Mouse (Mus musculus) spleen, postnatal 10 days (tissue): Measurements from ENCODE around the gene Itm2a.

Source experiments
- DNase-seq, 2 experiments: peaks; one replicate each; pipeline ENCODE4 v3.0.0; 2021 to 2022; ENCODE audit warnings: low spot score in 2 of 2

Itm2a gene

DNA sequence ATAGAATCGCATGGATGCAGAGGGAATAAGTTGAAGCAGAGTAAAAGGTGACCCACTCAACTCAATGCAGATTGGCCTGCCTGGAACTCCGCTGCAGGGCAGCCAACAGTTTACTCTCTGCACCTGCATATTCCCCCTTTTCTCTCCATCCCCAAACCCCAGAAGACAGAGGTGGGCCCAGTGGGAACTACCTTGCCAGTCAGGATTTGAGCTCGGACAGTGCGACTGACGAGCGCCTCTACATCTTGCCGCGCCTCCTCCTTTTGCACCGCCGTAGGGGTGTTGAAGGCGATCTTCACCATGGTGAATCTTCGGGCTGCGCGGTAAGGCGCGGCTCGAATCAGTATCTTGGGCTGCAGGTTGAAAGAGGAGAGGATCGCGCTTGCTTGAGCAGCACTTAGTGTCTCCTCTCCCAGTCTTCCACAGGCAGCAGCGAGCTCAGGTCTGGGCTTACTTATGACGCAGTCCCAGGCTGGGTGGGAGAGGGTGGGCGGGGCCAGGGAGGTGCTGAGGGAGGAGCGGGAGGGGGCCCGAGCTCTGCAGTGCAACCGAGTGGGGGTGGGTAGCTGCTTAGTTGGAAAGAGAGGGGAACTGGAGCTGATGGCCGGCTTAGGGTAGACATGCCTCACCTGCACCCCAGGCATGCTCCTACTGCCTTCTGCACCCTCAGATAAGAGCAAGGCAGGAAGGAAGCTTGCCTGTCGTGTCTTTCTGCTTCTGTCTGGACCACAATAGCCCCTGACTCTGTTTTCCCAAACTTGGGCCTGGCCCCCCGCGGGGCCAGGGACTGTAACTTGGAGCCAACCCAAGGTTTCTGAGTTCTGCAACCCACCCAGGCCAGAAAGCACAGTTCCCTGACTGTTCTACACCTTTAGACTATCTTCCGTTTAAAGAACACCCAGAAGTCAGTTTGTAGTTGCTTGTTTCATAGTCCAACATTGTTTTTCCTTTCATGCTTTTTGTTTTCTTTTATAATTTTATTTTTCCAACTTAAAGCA, at the start of gene Itm2a:
Gene Itm2a (minus strand): TSS at position 462 of the 998 bp plus-strand sequence.
- DNase-seq: peak; percentile 9 to 14

- no peak for DNase-seq
These were observed 32.7 kb upstream of the Itm2a start for GRCm38 (mm10) chrX:107435887-107436286.

DNA sequence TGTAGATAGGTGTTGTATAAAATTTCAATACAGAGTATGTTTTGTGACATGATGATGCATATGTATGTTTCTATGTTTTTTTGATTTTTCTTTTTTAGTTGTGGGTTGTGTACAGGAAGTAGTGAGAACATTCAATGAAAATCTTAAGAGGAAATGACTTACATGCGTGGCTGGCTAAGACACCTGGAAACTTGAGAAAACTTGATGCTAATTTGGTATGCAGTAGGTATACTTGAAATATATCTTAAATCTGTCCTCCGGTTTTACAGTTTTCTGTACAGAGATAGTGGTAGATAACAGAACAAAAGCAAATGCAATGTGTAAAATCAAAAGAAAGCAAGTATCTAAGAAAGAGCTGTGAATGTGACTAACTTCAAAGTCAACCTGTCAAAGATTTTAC, 18.1 kb upstream of the Itm2a start:
- no peak for DNase-seq

DNA sequence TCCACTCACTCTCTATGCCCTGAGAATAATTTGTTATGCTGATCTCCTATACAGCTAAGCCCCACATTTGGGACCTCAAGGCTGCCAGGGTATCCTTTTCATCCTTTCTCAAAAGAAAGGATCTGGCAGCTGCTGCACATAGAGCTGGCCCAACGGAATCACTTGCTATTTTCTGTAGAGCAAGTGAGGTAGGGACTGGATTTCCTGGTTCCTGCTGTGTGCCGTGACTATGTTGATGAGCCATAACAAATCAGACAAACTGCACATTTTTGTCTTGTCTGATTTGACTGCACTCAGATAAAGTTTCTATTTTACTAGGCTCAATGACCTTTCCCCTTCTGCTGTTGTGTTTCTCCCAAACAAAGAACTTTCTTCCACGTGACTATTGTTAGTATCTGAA, 14.2 kb upstream of the Itm2a start:
- no peak for DNase-seq

- no peak for DNase-seq
These were observed 12.8 kb upstream of the Itm2a start for GRCm38 (mm10) chrX:107415999-107416398.

GRCm38 (mm10) chrX:107402481-107402880, 695 bp downstream of the Itm2a start:
- DNase-seq: peak in 1 of 2 experiments; percentile 26

- DNase-seq: no peak
These were observed 4.1 kb downstream of the Itm2a start for GRCm38 (mm10) chrX:107399087-107399486.

DNA sequence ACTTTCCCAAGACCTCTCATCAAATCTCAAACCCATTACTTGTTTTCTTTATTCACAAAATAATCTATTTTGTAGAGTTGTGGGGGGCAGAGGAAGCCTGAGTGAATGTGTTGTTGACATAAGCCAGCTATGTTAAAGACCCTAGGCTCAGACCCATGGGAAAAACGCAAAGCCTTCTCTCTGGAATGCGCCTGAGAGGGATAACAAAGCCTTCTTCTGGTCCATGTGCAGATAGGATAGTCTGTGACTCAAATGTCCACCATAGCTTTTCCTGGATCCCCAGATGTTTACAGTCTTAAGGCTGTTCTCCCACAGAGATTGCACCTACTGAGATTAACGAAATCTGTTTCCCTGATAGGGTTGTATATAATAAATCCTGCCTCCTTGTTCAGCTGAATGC, 9.9 kb downstream of the Itm2a start:
- DNase-seq: no peak

- DNase-seq: no peak
These were observed 27.8 kb downstream of the Itm2a start for GRCm38 (mm10) chrX:107375329-107375728.
